Mouse (Mus musculus) telencephalon, adult 2 months (tissue): ENCODE measurements around the gene Tmsb15b2.
"Not testable (repeated sequence)": the region's sequence is repeated elsewhere in the genome, so short reads cannot be mapped to it uniquely, and the experiment has no call there.

ENCODE experiments used
- DNase-seq: peaks from one replicate; pipeline ENCODE4 v3.0.0-alpha.2; 2011; ENCODE audit warnings: low read depth, low spot score

Tmsb15b2 gene

GRCm38 (mm10) chrX:136975397-136975796 is at the start of gene Tmsb15b2:
TSS of gene Tmsb15b2 (minus strand) at chrX:136975497.
- not testable (repeated sequence) for DNase-seq

- DNase-seq = peak; percentile 12
Measured at GRCm38 (mm10) chrX:137019310-137019709, 44.0 kb upstream of the Tmsb15b2 start.

GRCm38 (mm10) chrX:137017668-137018067 is 42.4 kb upstream of the Tmsb15b2 start:
- DNase-seq = no peak

GRCm38 (mm10) chrX:137015099-137015709 is 39.9 kb upstream of the Tmsb15b2 start:
- DNase-seq = peak; percentile 60

- DNase-seq = no peak
Measured at GRCm38 (mm10) chrX:136996256-136996655, 21.0 kb upstream of the Tmsb15b2 start.

GRCm38 (mm10) chrX:136993641-136994040 is 18.3 kb upstream of the Tmsb15b2 start:
- DNase-seq = peak; percentile 10

GRCm38 (mm10) chrX:136992978-136993547 is 17.8 kb upstream of the Tmsb15b2 start, which contains the start of gene Zcchc18:
TSS of gene Zcchc18 (plus strand) at chrX:136993155.
- DNase-seq = peak; percentile 85

- DNase-seq = no peak
Measured at GRCm38 (mm10) chrX:136992191-136992965, 17.1 kb upstream of the Tmsb15b2 start.

- no peak for DNase-seq
Measured at GRCm38 (mm10) chrX:136991274-136991673, 16.0 kb upstream of the Tmsb15b2 start.

GRCm38 (mm10) chrX:136986039-136986438 is 10.7 kb upstream of the Tmsb15b2 start:
- DNase-seq = no peak

- no peak for DNase-seq
Measured at GRCm38 (mm10) chrX:136978616-136979015, 3.3 kb upstream of the Tmsb15b2 start.

- DNase-seq = peak; percentile 77
Measured at GRCm38 (mm10) chrX:136976424-136977084, 1.3 kb upstream of the Tmsb15b2 start, which contains the start of the genes Tmsb15l and Tmsb15b1. TSS of gene Tmsb15l (minus strand) at chrX:136976869. TSS of gene Tmsb15b1 (minus strand) at chrX:136976874.

GRCm38 (mm10) chrX:136959688-136960087 is 15.6 kb downstream of the Tmsb15b2 start:
- DNase-seq = no peak

- not testable (repeated sequence) for DNase-seq
Measured at GRCm38 (mm10) chrX:136958300-136958699, 17.0 kb downstream of the Tmsb15b2 start.

- DNase-seq = peak; percentile 62
Measured at GRCm38 (mm10) chrX:136957583-136958279, 17.6 kb downstream of the Tmsb15b2 start.

GRCm38 (mm10) chrX:136937985-136938384 is 37.3 kb downstream of the Tmsb15b2 start:
- DNase-seq = no peak

- no peak for DNase-seq
Measured at GRCm38 (mm10) chrX:136927031-136927430, 48.3 kb downstream of the Tmsb15b2 start, which contains the start of gene H2bfm. TSS of gene H2bfm (plus strand) at chrX:136927325.

- no peak for DNase-seq
Measured at GRCm38 (mm10) chrX:136925863-136926262, 49.4 kb downstream of the Tmsb15b2 start.
